Mouse (Mus musculus) E14TG2a.4 (cell line): ENCODE results near the gene Map3k3.
"Not testable (repeated sequence)": the region's sequence is repeated elsewhere in the genome, so short reads cannot be mapped to it uniquely, and the experiment has no call there.

Experiments used
- CTCF ChIP-seq: conservative IDR thresholded peaks from 2 replicates; pipeline ENCODE4 v1.5.1; 2014; ENCODE audit warnings: low read length
- NANOG ChIP-seq: IDR thresholded peaks from 2 replicates; pipeline ENCODE4 v1.6.1; 2014; ENCODE audit warnings: borderline replicate concordance, low read length, mixed read lengths

DNA sequence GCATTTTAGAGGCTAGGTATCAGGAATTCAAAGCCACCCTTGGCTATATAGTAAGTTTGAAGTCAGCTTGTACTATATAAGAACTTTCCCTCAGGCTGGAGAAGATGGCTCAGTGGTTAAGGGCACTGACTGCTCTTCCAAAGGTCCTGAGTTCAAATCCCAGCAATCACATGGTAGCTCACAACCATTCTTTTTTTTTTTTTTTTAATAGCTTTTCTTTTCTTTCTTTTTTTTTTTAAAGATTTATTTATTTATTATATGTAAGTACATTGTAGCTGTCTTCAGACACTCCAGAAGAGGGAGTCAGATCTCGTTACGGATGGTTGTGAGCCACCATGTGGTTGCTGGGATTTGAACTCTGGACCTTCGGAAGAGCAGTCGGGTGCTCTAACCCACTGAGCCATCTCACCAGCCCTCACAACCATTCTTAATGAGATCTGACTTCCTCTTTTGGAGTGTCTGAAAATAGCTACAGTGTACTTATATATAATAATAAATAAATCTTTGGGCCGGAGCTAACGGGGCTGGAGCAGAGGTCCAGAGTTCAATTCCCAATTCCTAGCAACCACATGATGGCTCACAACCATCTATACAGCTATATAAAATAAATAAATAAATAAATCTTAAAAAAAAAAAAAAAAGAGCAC is 42.4 kb downstream of the Map3k3 start:
- TF ChIP-seq CTCF, NANOG: not testable (repeated sequence)
